Mouse (Mus musculus): Measurements from ENCODE around the gene Olfr153.
"Not testable (repeated sequence)": the region's sequence is repeated elsewhere in the genome, so short reads cannot be mapped to it uniquely, and the experiment has no call there.

Gene Olfr153

DNA sequence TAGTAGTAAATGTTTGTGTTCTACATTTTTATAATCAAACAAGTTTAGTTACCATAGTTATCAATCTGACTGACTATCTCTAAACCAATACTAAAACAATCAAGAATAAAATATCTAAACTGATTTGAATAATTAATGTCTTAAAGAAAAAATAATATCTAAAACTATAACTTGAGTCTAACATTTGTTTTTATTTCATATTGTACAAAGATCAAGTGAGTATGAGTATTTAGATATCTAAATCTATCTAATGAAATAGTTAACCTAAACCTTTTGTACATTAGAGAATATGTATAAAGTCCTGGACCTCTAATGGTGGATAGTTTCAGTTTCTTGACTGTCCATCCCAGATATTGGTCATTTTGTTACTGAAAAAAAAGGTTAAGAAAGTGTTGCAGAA is at the start of gene Olfr153:
TSS of gene Olfr153 (plus strand) at position 301 of the 400 bp plus-strand sequence.
- in situ Hi-C loops (cut with MboI, MseI), result no loop called here

DNA sequence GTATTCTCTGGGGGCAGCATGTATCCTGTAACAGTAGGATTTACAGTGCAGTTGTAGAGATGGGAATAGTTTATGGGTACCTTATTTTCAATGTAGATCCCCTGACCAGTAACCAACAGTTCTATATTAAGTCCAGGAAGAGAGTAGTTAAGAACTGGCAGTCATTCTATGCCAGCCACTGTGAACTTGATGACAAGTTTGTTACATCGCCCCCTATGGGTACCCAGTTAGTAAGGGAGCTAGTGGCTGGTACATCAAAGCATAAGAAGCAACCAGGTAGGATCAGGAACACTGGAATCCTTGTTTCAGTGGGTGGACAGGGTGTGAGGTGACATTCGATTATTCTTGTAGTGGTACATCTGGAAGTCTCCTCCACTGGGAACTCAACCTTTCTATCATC is 49.3 kb upstream of the Olfr153 start:
- in situ Hi-C loops (cut with MboI, MseI), result loop anchor here in 1 of 2 experiments (10.0 kb wide), 1 partner anchor 373 kb away; the partner anchor contains the start of gene Olfr1151

DNA sequence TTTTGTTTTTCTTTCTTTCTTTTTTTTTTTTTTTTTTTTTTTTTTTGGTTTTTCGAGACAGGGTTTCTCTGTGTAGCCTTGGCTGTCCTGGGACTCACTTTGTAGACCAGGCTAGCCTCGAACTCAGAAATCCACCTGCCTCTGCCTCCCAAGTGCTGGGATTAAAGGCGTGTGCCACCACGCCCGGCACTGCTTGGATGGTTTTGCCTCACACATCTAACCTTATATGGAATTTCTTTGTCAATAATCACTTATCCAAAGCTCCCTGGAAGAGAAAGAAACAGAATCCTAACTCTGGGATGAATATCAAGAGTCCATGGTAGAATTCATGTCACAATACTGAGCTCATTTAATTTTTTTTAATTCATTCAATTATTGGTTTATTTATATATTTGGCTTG is 34.6 kb upstream of the Olfr153 start, which contains the start of gene Pramel7:
TSS of gene Pramel7 (minus strand) at position 101 of the 400 bp plus-strand sequence.
- in situ Hi-C loops (cut with MboI, MseI), result not testable (repeated sequence)

DNA sequence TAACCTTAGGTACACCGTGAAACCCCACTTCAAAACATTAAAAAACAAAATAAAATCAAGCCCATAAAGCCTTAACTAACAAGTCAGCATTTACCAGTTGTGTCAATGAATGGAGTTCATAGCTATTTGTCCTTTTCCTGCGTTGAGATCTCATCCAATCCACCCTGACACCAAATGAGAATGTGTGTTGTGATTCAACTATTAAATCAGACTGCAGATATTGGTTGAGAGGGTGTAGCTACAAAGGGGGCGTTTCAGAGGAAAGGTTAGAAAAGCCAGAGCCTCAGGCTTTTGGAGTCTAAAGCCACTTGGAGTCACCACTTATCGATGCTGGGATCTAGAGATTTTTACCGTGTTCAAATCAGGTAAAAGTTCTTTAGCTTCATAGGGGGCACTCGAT is 25.3 kb upstream of the Olfr153 start, which contains the start of gene Pramel6:
TSS of gene Pramel6 (plus strand) at position 301 of the 400 bp plus-strand sequence.
- in situ Hi-C loops (cut with MboI, MseI), result no loop called here

DNA sequence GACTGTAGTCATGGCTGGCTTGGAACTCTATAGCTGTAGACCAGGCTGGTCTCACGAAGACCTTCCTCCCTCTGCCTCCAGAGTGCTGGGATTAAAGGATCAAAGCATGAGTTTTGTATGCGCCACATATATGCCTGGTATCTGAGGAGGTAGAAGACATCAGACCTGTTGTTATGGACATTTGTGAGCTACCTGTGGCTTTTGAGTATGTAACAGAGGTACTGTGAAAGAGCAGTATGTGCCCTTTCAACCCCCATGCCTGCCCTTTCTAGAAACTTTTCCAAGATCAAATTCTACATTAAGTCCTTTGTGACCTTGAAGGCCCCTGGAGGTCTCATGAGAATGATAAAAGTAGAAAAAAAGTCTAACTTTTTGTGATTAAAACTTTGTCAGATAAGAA is 16.6 kb upstream of the Olfr153 start:
- in situ Hi-C loops (cut with MboI, MseI), result no loop called here

DNA sequence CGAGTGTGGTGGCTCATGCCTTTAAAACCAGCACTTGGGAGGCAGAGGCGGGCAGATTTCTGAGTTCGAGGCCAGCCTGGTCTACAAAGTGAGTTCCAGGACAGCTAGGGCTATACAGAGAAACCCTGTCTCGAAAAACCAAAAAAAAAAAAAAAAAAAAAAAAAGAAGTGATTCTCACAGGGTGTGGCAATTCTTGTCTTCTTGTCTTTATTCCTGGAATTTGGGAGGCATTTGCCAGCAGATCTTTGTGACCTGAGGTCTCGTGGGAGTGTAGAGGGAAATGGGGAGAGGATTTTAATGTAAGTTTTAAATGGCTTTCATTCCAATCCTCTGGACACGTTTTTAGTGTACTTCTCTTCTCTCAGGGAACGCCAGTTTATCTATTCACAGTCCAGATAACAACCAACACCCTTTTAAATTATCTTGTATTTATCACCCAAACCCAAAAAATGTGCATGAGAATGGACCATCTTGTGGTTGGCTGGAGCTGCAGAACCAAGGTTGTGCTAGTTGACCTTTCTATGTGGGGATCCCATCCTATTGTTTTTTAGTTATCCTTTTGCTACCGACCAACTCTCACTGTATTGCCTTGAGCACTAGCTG is 16.0 kb upstream of the Olfr153 start:
- in situ Hi-C loops (cut with MboI, MseI), result no loop called here

DNA sequence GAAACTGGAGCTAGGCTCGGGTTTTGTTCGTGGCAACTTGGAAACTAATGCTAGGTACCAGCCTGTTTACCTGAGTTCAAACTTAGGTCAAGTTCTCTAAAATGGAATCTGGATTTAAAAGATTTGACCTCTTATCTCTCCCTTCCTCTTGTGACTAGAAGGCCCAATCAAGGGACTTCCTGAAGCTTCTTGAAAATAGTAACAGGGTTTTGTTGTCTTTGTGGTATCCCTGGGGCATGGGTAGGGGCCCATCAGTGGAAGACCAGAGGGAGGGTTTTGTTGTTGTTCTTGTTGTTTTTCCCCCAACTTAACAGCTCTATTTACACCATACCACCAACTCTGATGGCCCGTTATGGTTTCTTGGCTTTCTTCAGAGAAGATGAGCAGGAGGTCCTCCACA is 15.0 kb upstream of the Olfr153 start:
- in situ Hi-C loops (cut with MboI, MseI), result no loop called here

DNA sequence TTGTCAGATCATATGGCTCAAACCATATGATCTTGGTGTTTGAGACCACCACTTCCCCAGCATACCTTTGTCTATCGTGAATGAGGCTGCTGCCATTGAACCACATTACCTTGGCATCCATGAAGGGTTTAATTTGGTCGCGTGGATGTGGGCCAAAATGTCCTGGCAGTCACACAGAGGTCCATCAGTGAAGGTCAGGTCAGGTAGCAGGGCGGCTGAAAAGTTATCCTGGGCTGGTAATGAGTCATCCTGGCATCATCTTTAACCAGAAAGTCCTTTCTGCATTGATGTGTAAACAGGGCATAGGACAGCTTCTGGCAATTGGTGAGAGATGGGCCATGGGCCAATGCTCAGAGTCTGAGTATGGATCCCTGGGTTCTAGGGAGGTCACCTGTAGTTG is 10.9 kb upstream of the Olfr153 start:
- in situ Hi-C loops (cut with MboI, MseI), result no loop called here

DNA sequence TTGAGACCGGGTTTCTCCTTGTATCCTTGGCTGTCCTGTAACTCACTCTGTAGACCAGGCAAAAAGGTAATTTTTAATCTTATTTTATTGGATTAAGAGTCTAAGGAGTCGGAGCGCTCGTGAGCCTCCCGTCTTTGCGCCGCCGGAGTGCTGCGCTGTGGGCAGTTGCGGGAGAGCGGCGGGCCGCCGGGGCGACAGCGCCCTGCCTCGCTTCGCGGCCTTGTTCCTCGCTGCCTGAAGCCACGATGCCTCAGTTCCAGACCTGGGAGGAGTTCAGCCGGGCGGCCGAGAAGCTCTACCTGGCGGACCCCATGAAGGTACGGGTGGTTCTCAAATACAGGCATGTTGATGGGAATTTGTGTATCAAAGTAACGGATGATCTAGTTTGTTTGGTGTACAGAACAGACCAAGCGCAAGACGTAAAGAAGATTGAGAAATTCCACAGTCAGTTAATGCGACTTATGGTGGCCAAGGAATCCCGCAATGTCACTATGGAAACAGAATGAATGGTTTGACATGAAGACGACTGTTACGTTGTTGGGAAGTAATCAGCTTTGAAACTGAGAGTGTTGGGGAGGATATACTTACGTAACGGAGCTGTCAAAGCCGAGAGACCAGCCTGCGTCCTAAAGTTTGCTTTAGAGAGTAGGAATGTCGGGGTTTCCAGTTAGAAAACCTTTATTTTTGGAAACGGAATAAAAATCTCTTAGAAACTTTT is 5.5 kb upstream of the Olfr153 start:
- in situ Hi-C loops (cut with MboI, MseI), result not testable (repeated sequence)

DNA sequence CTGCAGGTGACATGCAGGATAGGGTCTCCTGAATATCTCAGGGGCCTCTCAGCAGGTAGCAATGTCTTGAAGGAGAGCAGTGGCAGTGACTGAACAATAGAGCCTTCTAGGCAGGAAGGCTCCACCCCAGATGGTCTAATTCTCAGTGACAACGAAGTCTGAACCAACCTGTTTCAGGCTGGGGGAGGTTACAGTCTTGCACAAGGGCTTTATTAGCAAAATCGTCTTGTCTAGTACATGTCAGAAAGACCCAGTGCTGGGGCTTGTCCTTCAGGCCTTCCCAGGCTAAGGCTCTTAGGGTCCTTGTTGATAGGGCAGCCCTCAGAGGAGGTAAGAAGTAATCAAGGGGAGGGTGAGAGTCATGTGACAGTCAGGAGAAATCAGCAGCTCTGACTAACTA is 3.2 kb downstream of the Olfr153 start:
- in situ Hi-C loops (cut with MboI, MseI), result no loop called here

DNA sequence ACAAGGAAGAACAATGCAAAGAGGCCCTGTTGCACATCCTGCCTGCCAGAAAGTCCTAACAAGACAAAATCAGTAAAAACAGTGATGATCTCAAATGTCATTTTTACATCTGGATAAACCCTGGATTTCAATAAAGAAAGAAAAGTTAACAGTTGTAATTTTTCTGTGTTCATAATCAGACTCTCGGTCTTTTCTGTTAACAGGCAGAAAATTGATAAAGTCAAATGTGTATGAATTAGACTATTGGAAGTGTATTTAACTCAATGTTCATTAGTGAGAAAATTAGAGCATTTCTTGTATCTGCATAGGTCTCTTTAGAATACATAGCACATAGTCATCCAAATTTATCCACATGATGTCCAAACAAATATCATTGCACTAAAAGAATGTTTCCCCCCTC is 13.8 kb downstream of the Olfr153 start, which contains the start of gene Olfr1128:
TSS of gene Olfr1128 (minus strand) at position 101 of the 400 bp plus-strand sequence.
- in situ Hi-C loops (cut with MboI, MseI), result no loop called here

DNA sequence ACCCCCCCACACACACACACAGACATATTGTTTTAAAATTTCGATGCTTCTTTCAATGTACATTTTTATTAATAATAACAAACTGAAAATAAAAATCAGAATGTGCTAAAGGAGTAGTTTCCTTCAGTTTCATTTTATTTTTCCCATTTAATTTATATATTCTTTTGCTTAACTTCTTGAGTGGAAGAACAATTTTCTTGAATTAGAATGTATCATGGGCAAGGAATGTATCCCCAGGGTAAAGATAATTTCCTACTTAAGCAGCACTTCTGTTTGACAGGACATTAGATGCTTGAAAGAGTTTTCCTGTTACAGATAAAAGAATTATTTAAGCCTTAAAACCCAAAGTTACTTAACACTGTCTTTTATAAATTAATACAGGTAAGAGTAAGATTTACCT is 42.0 kb downstream of the Olfr153 start, which contains the start of gene Olfr1129:
TSS of gene Olfr1129 (plus strand) at position 301 of the 400 bp plus-strand sequence.
- in situ Hi-C loops (cut with MboI, MseI), result not testable (repeated sequence)

Data from T-helper 17 cell (primary cell).